Mouse (Mus musculus) ES-E14 (cell line): ENCODE data around the gene Polg2. TPM values are rescaled to one million over a fixed set of nuclear protein-coding genes. Genes with fewer than 3 reads are reported as not detected.
A peak's percentile ranks its signal among the peaks of the same experiment; 100 is the strongest.

Experiments
- DNase-seq: peaks from one replicate; pipeline ENCODE4 v3.0.0-alpha.2; 2013; ENCODE audit warnings: low read depth, low spot score
- H3K27ac ChIP-seq: 2 replicates; pipeline ENCODE4 v1.5.1; 2012; ENCODE audit warnings: low read depth, mild to moderate bottlenecking, low read length, moderate library complexity, mixed read lengths; ENCODE audit not compliant: poor library complexity, insufficient read depth, severe bottlenecking
- H3K36me3 ChIP-seq: 2 replicates; pipeline ENCODE4 v1.6.1; 2012; ENCODE audit warnings: mild to moderate bottlenecking, low read length, moderate library complexity, mixed read lengths; ENCODE audit not compliant: control insufficient read depth, poor library complexity, insufficient read depth, severe bottlenecking
- H3K4me1 ChIP-seq, 2 experiments: fragments of 150-350 bp in 1 of 2; sonication (generic) in 1 of 2; 2 replicates each; pipeline ENCODE4 v1.6.1; 2012; ENCODE audit warnings: low read length in 2 of 2, mild to moderate bottlenecking in 1 of 2, mixed read lengths in 1 of 2; ENCODE audit not compliant: control insufficient read depth in 2 of 2, insufficient read depth in 2 of 2, poor library complexity in 1 of 2
- H3K4me3 ChIP-seq, 2 experiments: fragments of 150-350 bp in 1 of 2; sonication (generic) in 1 of 2; 2 replicates each; pipeline ENCODE4 v1.5.1; 2012; ENCODE audit warnings: low read length in 2 of 2, low read depth in 1 of 2, mild to moderate bottlenecking in 1 of 2, mixed read lengths in 1 of 2; ENCODE audit not compliant: insufficient read depth in 1 of 2, poor library complexity in 1 of 2, severe bottlenecking in 1 of 2
- H3K9ac ChIP-seq: 2 replicates; pipeline ENCODE4 v1.6.1; 2012; ENCODE audit warnings: low read depth, mild to moderate bottlenecking, low read length, mixed read lengths; ENCODE audit not compliant: poor library complexity, insufficient read depth, severe bottlenecking
- H3K9me3 ChIP-seq: fragments of 150-350 bp; sonication (generic); 2 replicates; pipeline ENCODE4 v1.6.1; 2012; ENCODE audit warnings: low read depth, mild to moderate bottlenecking, low read length; ENCODE audit not compliant: control insufficient read depth, insufficient read depth
- CHD2 ChIP-seq: IDR thresholded peaks from 2 replicates; pipeline ENCODE4 v1.6.1; 2014; ENCODE audit warnings: mild to moderate bottlenecking, low read depth, low read length, inconsistent platforms
- HCFC1 ChIP-seq: IDR thresholded peaks from 2 replicates; pipeline ENCODE4 v1.6.1; 2012; ENCODE audit warnings: low read length, inconsistent platforms, borderline replicate concordance; ENCODE audit not compliant: insufficient read depth
- MAFK ChIP-seq: IDR thresholded peaks from 2 replicates; pipeline ENCODE4 v1.6.1; 2014; ENCODE audit warnings: mild to moderate bottlenecking, low read depth, low read length, inconsistent platforms; ENCODE audit not compliant: insufficient read depth
- ZC3H11A ChIP-seq: IDR thresholded peaks from 2 replicates; pipeline ENCODE4 v1.6.1; 2012; ENCODE audit warnings: low read depth, mild to moderate bottlenecking, inconsistent platforms, low read length, borderline replicate concordance
- ZNF384 ChIP-seq: IDR thresholded peaks from 2 replicates; pipeline ENCODE4 v1.6.1; 2012; ENCODE audit warnings: low read depth, low read length, inconsistent platforms
- in situ Hi-C, 2 experiments: fragments of 600-800 bp; cut with MboI; formaldehyde crosslinking; loops; one replicate each; pipeline ENCODE4 v1.15.1; 2025; ENCODE audit warnings: low sequenced_read_pairs in 2 of 2, inconsistent platforms in 1 of 2; ENCODE audit not compliant: unreplicated experiment in 2 of 2
- total RNA-seq: library from RNA; depleted of rRNA; stranded (reverse); fragments of 300-350 nt; gene quantifications from 2 replicates; pipeline ENCODE4 v1.2.3, GENCODE M21; 2012; rRNA removed

Polg2 gene
- 8.7 and 11.4 TPM in 2 replicates for total RNA-seq

GRCm38 (mm10) chr11:106779388-106780088, at the start of gene Polg2:
Gene Polg2 (minus strand): TSS chr11:106779537.
- no peaks in the 10 kb centered on the region for H3K9me3 ChIP-seq
- in situ Hi-C loops: loop anchor here in 1 of 2 experiments (10.0 kb wide), 1 partner anchor 365 kb away; no protein-coding TSS in a partner anchor
- peak; percentile 87 for DNase-seq
- no peaks in the 10 kb centered on the region for H3K4me1 ChIP-seq
- H3K4me3 ChIP-seq: peak within 1 kb of the TSS; percentile 65 to 71
- peak within 1 kb of the TSS; percentile 72 for H3K9ac ChIP-seq
- peaks cover 46% of the 10 kb centered on the region for H3K36me3 ChIP-seq
- TF ChIP-seq ZNF384: peak; percentile 88; the same call in 1 of the 2 replicates
- no peak for TF ChIP-seq ZC3H11A
- peak; percentile 68 for TF ChIP-seq HCFC1
- H3K27ac ChIP-seq: peak within 1 kb of the TSS; percentile 50

GRCm38 (mm10) chr11:106828079-106828478, 48.7 kb upstream of the Polg2 start:
- TF ChIP-seq HCFC1: no peak
- TF ChIP-seq CHD2: no peak
- TF ChIP-seq ZC3H11A: no peak

GRCm38 (mm10) chr11:106824403-106824802, 45.1 kb upstream of the Polg2 start:
- TF ChIP-seq ZNF384 (no peak), CHD2 (no peak), ZC3H11A (no peak), HCFC1 (no peak), MAFK (no peak)
- in situ Hi-C loops: no loop called here
- H3K36me3 ChIP-seq: peaks cover 11% of the 10 kb centered on the region
- DNase-seq: no peak
- H3K27ac ChIP-seq: no peak overlapping the region
- H3K4me3 ChIP-seq: no peak overlapping the region
- H3K9me3 ChIP-seq: no peaks in the 10 kb centered on the region
- no peak overlapping the region for H3K9ac ChIP-seq
- no peaks in the 10 kb centered on the region for H3K4me1 ChIP-seq

More at GRCm38 (mm10) chr11:106828079-106828478, 48.7 kb upstream of the Polg2 start:
- in situ Hi-C loops: no loop called here
- DNase-seq: no peak
- H3K4me1 ChIP-seq: no peaks in the 10 kb centered on the region
- no peaks in the 10 kb centered on the region for H3K9me3 ChIP-seq
- H3K27ac ChIP-seq: no peak overlapping the region
- H3K9ac ChIP-seq: no peak overlapping the region
- H3K36me3 ChIP-seq: no peaks in the 10 kb centered on the region; the same call in 1 of the 2 replicates
- H3K4me3 ChIP-seq: no peak overlapping the region

- H3K27ac ChIP-seq: no peak overlapping the region
- H3K36me3 ChIP-seq: peaks cover 13% of the 10 kb centered on the region
- no peaks in the 10 kb centered on the region for H3K9me3 ChIP-seq
- in situ Hi-C loops: no loop called here
- no peak for TF ChIP-seq CHD2
- no peak for TF ChIP-seq ZC3H11A
- no peak for TF ChIP-seq MAFK
- TF ChIP-seq HCFC1: no peak
- no peak for TF ChIP-seq ZNF384
- H3K4me3 ChIP-seq: no peak overlapping the region
- H3K9ac ChIP-seq: no peak overlapping the region
- H3K4me1 ChIP-seq: no peaks in the 10 kb centered on the region
- DNase-seq: no peak
These were observed 44.4 kb upstream of the Polg2 start for GRCm38 (mm10) chr11:106823741-106824140.

GRCm38 (mm10) chr11:106822911-106823310, 43.6 kb upstream of the Polg2 start:
- Histone ChIP-seq H3K4me1 (no peaks in the 10 kb centered on the region), H3K9me3 (no peaks in the 10 kb centered on the region), H3K4me3 (no peak overlapping the region), H3K36me3 (peaks cover 16% of the 10 kb centered on the region), H3K27ac (no peak overlapping the region), H3K9ac (no peak overlapping the region)
- TF ChIP-seq MAFK (no peak), CHD2 (no peak), ZNF384 (no peak), HCFC1 (no peak), ZC3H11A (no peak)
- in situ Hi-C loops: no loop called here
- DNase-seq: no peak
